8 mouse cellular contexts compared by ENCODE assay signal in genomic region chr14:57423432-57424211, GRCm38 (mm10). TPM values are rescaled to one million over a fixed set of nuclear protein-coding genes. Genes with fewer than 3 reads are reported as not detected.
DNase-seq lines count a peak whose midpoint lies in the region; ATAC-seq and TF ChIP-seq lines count a peak whose summit lies in the region.

Gene Ift88, plus strand, starts transcription at chr14:57424062.

- peaks cover 3% of the 10 kb centered on the region; the same call in 1 of the 2 replicates for H3K4me1 ChIP-seq in hindbrain, postnatal 0 days (ENCODE audit: insufficient read depth, low read length)

- TF ChIP-seq CTCF in gastrocnemius, adult 2 months (IDR thresholded peaks at IDR 0.05), result peak; percentile 6; the same call in 1 of the 2 replicates
- TF ChIP-seq CTCF in hindbrain, postnatal 0 days (IDR thresholded peaks at IDR 0.05; ENCODE audit: low read depth), result peak; percentile 31; the same call in 1 of the 2 replicates
- no peak; the same call in none of the 2 replicates for TF ChIP-seq CTCF in left cerebral cortex, adult 2 months (IDR thresholded peaks at IDR 0.05)

- H3K9ac ChIP-seq in hindbrain, postnatal 0 days (replicated peaks; ENCODE audit: low read length), result peak within 1 kb of the TSS; percentile 78

- H3K27ac ChIP-seq in gastrocnemius, adult 2 months, result peak within 1 kb of the TSS; percentile 89
- peak within 1 kb of the TSS; percentile 79 for H3K27ac ChIP-seq in hindbrain, postnatal 0 days
- H3K27ac ChIP-seq in left cerebral cortex, adult 2 months, result peak within 1 kb of the TSS; percentile 98

- DNase-seq in ZHBTc4 (ENCODE audit: low read depth, low spot score), result peak; percentile 83
- peak; percentile 97 for DNase-seq in gastrocnemius, adult 2 months
- DNase-seq in hindbrain, postnatal 0 days (ENCODE audit: low spot score), result peak; percentile 96
- DNase-seq in left cerebral cortex, adult 2 months (ENCODE audit: extremely low spot score in 1 of 2, low spot score in 2 of 2), result peak; percentile 95 to 96
- DNase-seq in right cerebral cortex, adult 2 months (ENCODE audit: low spot score in 2 of 2), result peak; percentile 95 to 98
- peak; percentile 94 for DNase-seq in urinary bladder, postnatal 14 days (ENCODE audit: low spot score)

- no peaks in the 10 kb centered on the region for H3K36me3 ChIP-seq in hindbrain, postnatal 0 days (ENCODE audit: insufficient read depth, low read length)

- peak within 1 kb of the TSS; percentile 68 for H3K4me2 ChIP-seq in hindbrain, postnatal 0 days (ENCODE audit: low read depth, low read length)

- ATAC-seq in common myeloid progenitor, adult 5-6 weeks (replicated peaks; ENCODE audit: low read depth, poor library complexity, severe bottlenecking), result peak; percentile 98
- ATAC-seq in hindbrain, postnatal 0 days, result peak; percentile 100
- ATAC-seq in megakaryocyte, adult 5-6 weeks (ENCODE audit: poor library complexity, severe bottlenecking), result peak; percentile 100

- H3K27me3 ChIP-seq in hindbrain, postnatal 0 days (ENCODE audit: insufficient read depth, low read length), result no peaks in the 10 kb centered on the region

- peak within 1 kb of the TSS; percentile 98 for H3K4me3 ChIP-seq in gastrocnemius, adult 2 months
- H3K4me3 ChIP-seq in hindbrain, postnatal 0 days (ENCODE audit: low read length), result peak within 1 kb of the TSS; percentile 94
- H3K4me3 ChIP-seq in left cerebral cortex, adult 2 months, result peak within 1 kb of the TSS; percentile 82

- intact Hi-C loops in gastrocnemius, adult 2 months (cut with DNase I), result no loop called here
- intact Hi-C loops in left cerebral cortex, adult 2 months (cut with DNase I), result no loop called here

- WGBS in hindbrain, postnatal 0 days, result 5% methylated on average over 41 of the region's 42 CpGs

- H3K9me3 ChIP-seq in hindbrain, postnatal 0 days (ENCODE audit: low read length), result no peaks in the 10 kb centered on the region

RNA-seq across cellular contexts. Expression of gene Ift88, which starts in this region (rescaled TPM):
- 12.4 and 13.3 TPM in 2 replicates for total RNA-seq in common myeloid progenitor, adult 5-6 weeks (2017)
- total RNA-seq in gastrocnemius, adult 2 months (2021), result 1 to 10 TPM; 4.0 to 4.8 TPM
- total RNA-seq in hindbrain, postnatal 0 days (2014; rRNA removed), result 15.2 and 16.7 TPM in 2 replicates
- 16.3 and 18.4 TPM in 2 replicates for polyA plus RNA-seq in hindbrain, postnatal 0 days (2015; fragmentation: Nextera tagmentation; extraction: Ambion mirVana)
- 10 to 100 TPM; 15.5 to 20.0 TPM for total RNA-seq in left cerebral cortex, adult 2 months (2021)
- 1.6 and 3.1 TPM in 2 replicates for total RNA-seq in megakaryocyte, adult 5-6 weeks (2015)
- 2.7 and 3.0 TPM in 2 replicates for total RNA-seq in megakaryocyte, adult 5-6 weeks (2017)

Comparison
In these comparisons a context has a peak if more than half of its experiments do, and no peak if none do; other contexts are left out.
1. Peak in every context shown above with its lines: DNase-seq, ATAC-seq, H3K4me3 ChIP-seq and H3K27ac ChIP-seq.